Mouse (Mus musculus): ENCODE measurements around the gene Acpp. TPM values are rescaled to one million over a fixed set of nuclear protein-coding genes. Genes with fewer than 3 reads are reported as not detected.

The Acpp gene
- polyA plus RNA-seq, 1 experiment: 0.46 TPM

- TF ChIP-seq CTCF (IDR thresholded peaks at IDR 0.05; ENCODE audit: control insufficient read depth, insufficient read depth, insufficient replicate concordance, low read depth, low read length) (no peak), POLR2A (IDR thresholded peaks at IDR 0.05; ENCODE audit: control insufficient read depth, low read depth, low read length) (no peak)
Observed at GRCm38 (mm10) chr9:104361073-104361891, 23.7 kb upstream of the Acpp start.

GRCm38 (mm10) chr9:104360389-104360788, 22.8 kb upstream of the Acpp start:
- TF ChIP-seq CTCF (IDR thresholded peaks at IDR 0.05; ENCODE audit: control insufficient read depth, insufficient read depth, insufficient replicate concordance, low read depth, low read length): no peak
- no peak for TF ChIP-seq POLR2A (IDR thresholded peaks at IDR 0.05; ENCODE audit: control insufficient read depth, low read depth, low read length)
- Histone ChIP-seq H3K4me1 (ENCODE audit: control insufficient read depth, insufficient read depth, low read length) (no peaks in the 10 kb centered on the region), H3K27me3 (ENCODE audit: control insufficient read depth, insufficient read depth, low read length) (no peaks in the 10 kb centered on the region), H3K27ac (ENCODE audit: control insufficient read depth, insufficient read depth, low read depth, low read length) (no peak overlapping the region), H3K4me3 (ENCODE audit: control insufficient read depth, low read depth, low read length) (no peak overlapping the region), H3K36me3 (ENCODE audit: control insufficient read depth, insufficient read depth, low read length) (no peaks in the 10 kb centered on the region)

More at GRCm38 (mm10) chr9:104361073-104361891, 23.7 kb upstream of the Acpp start:
- Histone ChIP-seq H3K36me3 (ENCODE audit: control insufficient read depth, insufficient read depth, low read length) (no peaks in the 10 kb centered on the region), H3K4me1 (ENCODE audit: control insufficient read depth, insufficient read depth, low read length) (no peaks in the 10 kb centered on the region), H3K27ac (ENCODE audit: control insufficient read depth, insufficient read depth, low read depth, low read length) (no peak overlapping the region), H3K27me3 (ENCODE audit: control insufficient read depth, insufficient read depth, low read length) (no peaks in the 10 kb centered on the region), H3K4me3 (ENCODE audit: control insufficient read depth, low read depth, low read length) (no peak overlapping the region)

DNA sequence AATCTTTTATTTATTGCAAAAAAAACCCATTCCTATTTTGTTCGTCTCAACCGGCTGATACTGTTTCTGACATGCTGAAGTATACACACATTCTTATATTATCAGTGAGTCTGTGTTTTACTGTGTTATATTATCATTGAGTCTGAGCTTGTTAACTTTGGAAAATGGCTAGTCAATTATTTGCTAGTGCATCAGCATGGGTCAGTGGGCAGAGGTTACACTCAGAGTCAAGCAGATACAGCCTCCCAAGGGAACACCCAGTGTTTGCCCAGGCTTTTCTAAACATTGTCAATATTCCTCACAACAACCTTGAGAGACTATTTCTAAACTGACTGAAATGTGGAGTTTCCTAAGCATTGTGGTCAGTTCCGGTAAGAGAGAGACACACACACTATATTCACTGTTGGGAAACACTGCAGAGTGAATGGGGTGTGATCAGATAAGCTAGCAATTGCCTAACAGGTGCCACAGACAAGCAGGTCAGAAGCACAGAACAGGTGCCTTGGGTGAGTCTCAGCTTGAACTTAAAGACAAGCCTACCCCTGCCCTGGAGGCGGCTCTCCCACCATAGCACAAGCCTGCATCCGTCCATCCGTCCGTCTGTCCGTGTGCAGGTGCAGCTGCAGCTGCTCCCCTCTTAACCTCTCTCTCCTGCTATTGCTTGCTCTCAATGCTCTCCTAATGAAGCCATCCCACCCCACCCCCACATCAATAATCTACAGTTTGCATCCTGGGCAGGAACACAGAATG, 18.1 kb upstream of the Acpp start:
- Histone ChIP-seq H3K4me1 (ENCODE audit: control insufficient read depth, insufficient read depth, low read length) (no peaks in the 10 kb centered on the region), H3K36me3 (ENCODE audit: control insufficient read depth, insufficient read depth, low read length) (no peaks in the 10 kb centered on the region), H3K4me3 (ENCODE audit: control insufficient read depth, low read depth, low read length) (no peak overlapping the region), H3K27me3 (ENCODE audit: control insufficient read depth, insufficient read depth, low read length) (no peaks in the 10 kb centered on the region), H3K27ac (ENCODE audit: control insufficient read depth, insufficient read depth, low read depth, low read length) (no peak overlapping the region)
- TF ChIP-seq CTCF (IDR thresholded peaks at IDR 0.05; ENCODE audit: control insufficient read depth, insufficient read depth, insufficient replicate concordance, low read depth, low read length): no peak
- TF ChIP-seq POLR2A (IDR thresholded peaks at IDR 0.05; ENCODE audit: control insufficient read depth, low read depth, low read length): no peak

- Histone ChIP-seq H3K27me3 (ENCODE audit: control insufficient read depth, insufficient read depth, low read length) (no peaks in the 10 kb centered on the region), H3K36me3 (ENCODE audit: control insufficient read depth, insufficient read depth, low read length) (no peaks in the 10 kb centered on the region), H3K27ac (ENCODE audit: control insufficient read depth, insufficient read depth, low read depth, low read length) (no peak overlapping the region), H3K4me3 (ENCODE audit: control insufficient read depth, low read depth, low read length) (no peak overlapping the region), H3K4me1 (ENCODE audit: control insufficient read depth, insufficient read depth, low read length) (no peaks in the 10 kb centered on the region)
- TF ChIP-seq POLR2A (IDR thresholded peaks at IDR 0.05; ENCODE audit: control insufficient read depth, low read depth, low read length) (no peak), CTCF (IDR thresholded peaks at IDR 0.05; ENCODE audit: control insufficient read depth, insufficient read depth, insufficient replicate concordance, low read depth, low read length) (no peak)
Observed at GRCm38 (mm10) chr9:104344136-104344535, 6.6 kb upstream of the Acpp start.

DNA sequence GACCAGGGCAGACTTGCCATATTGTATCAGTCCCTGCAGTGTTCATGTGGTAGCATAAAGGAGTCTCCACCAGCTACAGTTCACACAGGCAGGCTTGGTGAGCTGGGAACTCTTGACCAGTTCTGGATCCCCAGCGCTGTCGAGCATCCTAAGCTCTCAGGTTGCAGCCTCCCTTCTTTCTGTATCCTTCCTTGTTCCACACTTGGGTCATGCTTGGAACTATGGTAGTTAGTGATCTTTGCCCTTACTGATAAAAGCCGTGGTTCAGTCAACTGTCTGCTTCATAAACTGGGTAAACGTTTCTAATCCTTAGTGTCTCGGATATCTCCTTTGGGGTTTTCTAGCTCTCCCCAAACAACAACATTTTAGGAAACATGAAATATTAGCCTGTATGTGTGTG, 1.9 kb upstream of the Acpp start:
- Histone ChIP-seq H3K4me3 (ENCODE audit: control insufficient read depth, low read depth, low read length) (no peak overlapping the region), H3K27me3 (ENCODE audit: control insufficient read depth, insufficient read depth, low read length) (no peaks in the 10 kb centered on the region), H3K27ac (ENCODE audit: control insufficient read depth, insufficient read depth, low read depth, low read length) (no peak overlapping the region), H3K4me1 (ENCODE audit: control insufficient read depth, insufficient read depth, low read length) (no peaks in the 10 kb centered on the region; the same call in 1 of the 2 replicates), H3K36me3 (ENCODE audit: control insufficient read depth, insufficient read depth, low read length) (no peaks in the 10 kb centered on the region)
- TF ChIP-seq POLR2A (IDR thresholded peaks at IDR 0.05; ENCODE audit: control insufficient read depth, low read depth, low read length): no peak
- no peak for TF ChIP-seq CTCF (IDR thresholded peaks at IDR 0.05; ENCODE audit: control insufficient read depth, insufficient read depth, insufficient replicate concordance, low read depth, low read length)

- Histone ChIP-seq H3K27me3 (ENCODE audit: control insufficient read depth, insufficient read depth, low read length) (no peaks in the 10 kb centered on the region), H3K36me3 (ENCODE audit: control insufficient read depth, insufficient read depth, low read length) (no peaks in the 10 kb centered on the region), H3K4me3 (ENCODE audit: control insufficient read depth, low read depth, low read length) (no peak overlapping the region), H3K4me1 (ENCODE audit: control insufficient read depth, insufficient read depth, low read length) (no peaks in the 10 kb centered on the region; the same call in 1 of the 2 replicates), H3K27ac (ENCODE audit: control insufficient read depth, insufficient read depth, low read depth, low read length) (no peak overlapping the region)
- TF ChIP-seq POLR2A (IDR thresholded peaks at IDR 0.05; ENCODE audit: control insufficient read depth, low read depth, low read length): no peak
- TF ChIP-seq CTCF (IDR thresholded peaks at IDR 0.05; ENCODE audit: control insufficient read depth, insufficient read depth, insufficient replicate concordance, low read depth, low read length): no peak
Observed at GRCm38 (mm10) chr9:104338489-104339427, 1.2 kb upstream of the Acpp start.

Data from testis, adult 2 months (tissue).